Mouse (Mus musculus) forebrain, embryonic 13.5 days (tissue): ENCODE data around the gene Tmcc3. TPM values are rescaled to one million over a fixed set of nuclear protein-coding genes. Genes with fewer than 3 reads are reported as not detected.
"Not testable (repeated sequence)": the region's sequence is repeated elsewhere in the genome, so short reads cannot be mapped to it uniquely, and the experiment has no call there.

ENCODE experiments used
- ATAC-seq: fragments of 200-750 bp; cut with Nextera tagmentation; 2 replicates; pipeline ENCODE4 v1.8.0; 2017
- H3K27ac ChIP-seq: fragments of 300-500 bp; sonication (generic); 2 replicates; pipeline ENCODE4 v1.5.1; 2015; ENCODE audit warnings: inconsistent platforms, mild to moderate bottlenecking, moderate library complexity
- H3K27me3 ChIP-seq: fragments of 300-500 bp; sonication (generic); 2 replicates; pipeline ENCODE4 v1.6.1; 2015; ENCODE audit warnings: mild to moderate bottlenecking, inconsistent platforms
- H3K36me3 ChIP-seq: fragments of 300-500 bp; sonication (generic); 2 replicates; pipeline ENCODE4 v1.6.1; 2015; ENCODE audit warnings: mild to moderate bottlenecking, inconsistent platforms; ENCODE audit not compliant: poor library complexity, severe bottlenecking
- H3K4me1 ChIP-seq: fragments of 300-500 bp; sonication (generic); 2 replicates; pipeline ENCODE4 v1.6.1; 2015; ENCODE audit warnings: inconsistent platforms
- H3K4me2 ChIP-seq: fragments of 300-500 bp; sonication (generic); 2 replicates; pipeline ENCODE4 v1.6.1; 2015; ENCODE audit warnings: inconsistent platforms, mild to moderate bottlenecking, moderate library complexity
- H3K4me3 ChIP-seq: fragments of 300-500 bp; sonication (generic); 2 replicates; pipeline ENCODE4 v1.5.1; 2015; ENCODE audit warnings: mild to moderate bottlenecking, inconsistent platforms
- H3K9ac ChIP-seq: fragments of 300-500 bp; sonication (generic); 2 replicates; pipeline ENCODE4 v1.6.1; 2015; ENCODE audit warnings: mild to moderate bottlenecking, inconsistent platforms
- H3K9me3 ChIP-seq: fragments of 300-500 bp; sonication (generic); replicated peaks from 2 replicates; pipeline ENCODE4 v1.6.1; 2016; ENCODE audit warnings: inconsistent platforms
- WGBS: fragments of 180-500 bp; shearing (Covaris S2); methylation state at CpG from one replicate; pipeline ENCODE4 v1.1.7; 2015; 5-methylcytosine and 5-hydroxymethylcytosine counted together
- polyA plus RNA-seq: library from polyadenylated mRNA; unstranded; fragments of >200 nt; fragmentation: Nextera tagmentation; extraction: Ambion mirVana; gene quantifications from 2 replicates; pipeline ENCODE4 v1.2.1, GENCODE M21; 2015

Gene Tmcc3
- polyA plus RNA-seq, 1 experiment from 2014 or later = 3.7 TPM

DNA sequence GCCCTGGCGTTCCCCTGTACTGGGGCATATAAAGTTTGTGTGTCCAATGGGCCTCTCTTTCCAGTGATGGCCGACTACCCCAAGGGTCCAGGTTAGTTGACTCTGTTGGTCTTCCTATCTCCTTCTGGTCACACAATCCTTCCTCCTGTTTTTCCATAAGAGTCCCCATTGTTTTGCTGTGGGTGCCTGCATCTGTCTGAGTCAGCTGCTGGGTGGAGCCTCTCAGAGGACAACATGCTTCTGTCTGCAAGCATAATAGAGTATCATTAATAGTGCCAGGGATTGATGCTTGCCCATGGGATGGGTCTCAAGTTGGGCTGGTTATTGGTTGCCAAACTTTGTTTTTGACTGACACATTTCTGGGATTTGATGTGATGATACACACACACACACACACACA lies 288.1 kb downstream of the Tmcc3 start:
- not testable (repeated sequence) for H3K9ac ChIP-seq, H3K9me3 ChIP-seq, H3K4me3 ChIP-seq, H3K36me3 ChIP-seq, H3K4me2 ChIP-seq, H3K27ac ChIP-seq, ATAC-seq, H3K27me3 ChIP-seq, H3K4me1 ChIP-seq
- 77% methylated on average over 2 of the region's 2 CpGs for WGBS

DNA sequence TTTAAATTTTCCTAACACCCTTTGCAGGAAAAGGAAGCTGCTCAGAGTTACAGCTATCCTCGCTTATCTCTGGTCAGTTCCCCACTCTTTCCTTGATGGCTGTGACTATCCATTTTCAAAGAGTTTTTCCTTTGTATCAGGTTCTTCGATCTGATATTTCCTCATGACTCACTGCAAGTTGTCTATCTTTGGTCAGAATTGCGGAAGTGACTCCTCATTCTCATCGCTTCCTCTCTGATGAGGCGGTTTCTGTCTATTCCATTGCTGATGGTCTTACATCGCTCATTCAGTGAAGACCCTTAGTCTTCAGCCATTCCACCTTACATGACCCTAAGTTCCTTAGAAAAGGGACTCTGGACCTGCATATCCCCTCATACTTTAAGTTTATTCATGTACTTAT lies 289.3 kb downstream of the Tmcc3 start:
- ATAC-seq = no peak
- H3K27me3 ChIP-seq = no peaks in the 10 kb centered on the region
- H3K9me3 ChIP-seq = no peaks in the 10 kb centered on the region
- 92% methylated on average over 6 of the region's 6 CpGs for whole genome bisulfite sequencing
- H3K9ac ChIP-seq = no peak overlapping the region
- no peaks in the 10 kb centered on the region for H3K4me1 ChIP-seq
- H3K4me3 ChIP-seq = no peak overlapping the region
- no peaks in the 10 kb centered on the region for H3K36me3 ChIP-seq
- H3K27ac ChIP-seq = no peak overlapping the region
- no peak overlapping the region for H3K4me2 ChIP-seq

DNA sequence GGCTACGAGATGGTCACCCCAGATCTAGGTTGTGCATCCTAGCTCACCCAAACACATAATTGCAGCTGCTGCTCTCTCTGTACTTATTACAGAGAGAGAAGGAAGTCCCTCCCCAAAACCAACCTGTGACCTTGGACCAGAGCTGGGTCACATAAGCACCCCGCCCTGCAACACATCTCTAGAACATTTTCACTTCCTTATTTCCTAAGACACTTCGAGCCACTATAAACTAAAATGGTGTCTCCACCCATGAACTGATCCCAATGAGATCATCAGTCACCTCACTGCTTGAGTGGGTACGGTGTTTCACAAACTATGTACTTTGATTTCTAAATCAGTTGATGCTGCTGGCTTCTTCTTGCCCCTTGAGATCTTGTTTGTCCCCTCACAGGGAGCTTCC lies 293.7 kb downstream of the Tmcc3 start:
- WGBS = 93% methylated on average over 4 of the region's 4 CpGs
- H3K4me2 ChIP-seq = no peak overlapping the region
- ATAC-seq = no peak
- no peaks in the 10 kb centered on the region for H3K27me3 ChIP-seq
- H3K9ac ChIP-seq = no peak overlapping the region
- no peaks in the 10 kb centered on the region for H3K36me3 ChIP-seq
- H3K4me3 ChIP-seq = no peak overlapping the region
- no peaks in the 10 kb centered on the region for H3K9me3 ChIP-seq
- no peak overlapping the region for H3K27ac ChIP-seq
- no peaks in the 10 kb centered on the region for H3K4me1 ChIP-seq

DNA sequence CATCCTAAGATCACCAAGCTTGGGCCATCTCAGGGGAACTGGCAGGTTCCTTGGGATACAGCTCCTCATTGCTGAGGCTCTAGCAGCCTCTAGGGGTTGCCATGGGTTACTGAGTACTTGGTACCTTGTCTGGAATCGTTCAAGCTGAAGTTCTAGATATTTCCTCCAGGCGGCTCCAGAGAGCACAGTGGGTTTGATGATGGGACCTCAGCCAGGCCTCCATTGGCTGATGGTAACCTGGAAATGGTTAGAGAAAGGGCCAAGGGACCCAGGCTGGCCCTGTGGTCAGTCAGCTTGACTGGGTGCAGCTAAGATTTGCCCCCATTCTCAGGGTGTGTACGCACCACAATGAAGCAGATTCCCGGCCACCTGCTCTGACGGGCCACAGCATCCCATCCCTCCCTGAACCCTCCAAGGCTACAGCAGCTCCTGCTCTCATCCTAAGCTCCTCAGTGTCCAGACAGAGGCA lies 297.6 kb downstream of the Tmcc3 start:
- no peak overlapping the region for H3K4me2 ChIP-seq
- 55% methylated on average over 5 of the region's 5 CpGs for WGBS
- H3K27ac ChIP-seq = no peak overlapping the region
- no peaks in the 10 kb centered on the region for H3K9me3 ChIP-seq
- peak; percentile 82 for ATAC-seq
- H3K27me3 ChIP-seq = no peaks in the 10 kb centered on the region
- no peak overlapping the region for H3K4me3 ChIP-seq
- H3K36me3 ChIP-seq = no peaks in the 10 kb centered on the region
- no peaks in the 10 kb centered on the region for H3K4me1 ChIP-seq
- no peak overlapping the region for H3K9ac ChIP-seq

DNA sequence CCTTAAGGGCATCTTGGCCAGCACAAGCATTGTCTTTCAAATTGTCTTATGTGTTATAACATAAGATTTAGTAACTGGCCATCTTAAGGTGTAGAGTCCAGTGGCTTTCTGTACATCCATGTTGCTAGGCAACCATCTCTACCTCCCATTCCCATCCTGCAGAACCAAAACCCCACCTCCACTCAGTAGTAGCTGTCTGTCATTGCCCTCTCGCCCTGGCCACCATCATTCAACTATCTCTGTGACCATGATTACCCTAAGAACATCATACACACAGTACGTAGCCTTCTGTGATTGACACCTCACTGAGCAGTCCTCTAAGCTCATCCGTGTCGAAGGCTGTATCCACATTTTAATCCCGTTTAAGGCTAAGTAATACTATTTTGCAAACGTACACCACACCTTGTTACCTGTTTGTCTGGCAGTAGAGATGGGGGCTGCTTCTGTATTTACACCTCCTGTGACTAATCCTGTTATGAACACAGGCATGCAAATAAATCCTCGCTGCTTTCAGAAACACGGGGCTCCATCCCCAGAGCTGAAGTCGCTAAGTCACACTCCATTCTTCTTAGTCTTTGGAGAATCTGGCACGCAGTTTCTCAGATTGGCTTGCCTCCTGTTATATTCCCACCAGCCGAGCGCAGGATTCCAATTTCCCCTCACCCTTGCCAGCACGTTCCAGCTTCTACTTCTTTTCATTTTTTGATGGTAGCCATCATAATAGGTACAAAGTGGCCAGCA lies 299.6 kb downstream of the Tmcc3 start:
- Histone ChIP-seq H3K4me3 (no peak overlapping the region), H3K9ac (no peak overlapping the region), H3K36me3 (no peaks in the 10 kb centered on the region), H3K9me3 (no peaks in the 10 kb centered on the region), H3K27ac (peak overlapping the region; percentile 54), H3K4me1 (no peaks in the 10 kb centered on the region), H3K4me2 (no peak overlapping the region), H3K27me3 (no peaks in the 10 kb centered on the region)
- ATAC-seq = no peak
- 66% methylated on average over 13 of the region's 13 CpGs for WGBS

DNA sequence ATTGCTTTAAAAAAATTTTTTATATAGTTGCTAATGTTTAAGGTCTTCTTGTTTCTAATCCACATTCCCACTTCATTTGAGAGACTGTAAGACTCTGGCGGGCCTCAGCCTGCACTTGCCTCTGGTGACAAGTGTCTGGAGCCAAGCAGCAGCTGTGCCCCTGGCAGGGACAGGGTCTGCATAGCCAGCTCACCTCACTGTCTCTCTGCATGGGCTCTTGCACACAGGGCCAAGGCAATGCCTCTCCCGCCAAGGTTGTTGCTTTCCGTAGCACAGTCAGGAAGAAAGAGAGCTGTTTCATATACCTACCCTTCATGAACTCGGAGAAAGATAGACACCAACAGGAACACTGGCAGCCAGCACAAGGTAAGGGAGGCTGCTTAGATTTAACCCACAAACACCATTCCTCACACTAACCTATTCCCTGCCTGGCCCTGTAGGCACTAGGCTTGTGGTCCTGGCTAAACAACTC lies 300.3 kb downstream of the Tmcc3 start:
- peak overlapping the region; percentile 54; the same call in 1 of the 2 replicates for H3K27ac ChIP-seq
- H3K9me3 ChIP-seq = no peaks in the 10 kb centered on the region
- WGBS = 75% methylated on average over 4 of the region's 4 CpGs
- no peak for ATAC-seq
- no peak overlapping the region for H3K9ac ChIP-seq
- no peak overlapping the region for H3K4me2 ChIP-seq
- H3K27me3 ChIP-seq = no peaks in the 10 kb centered on the region
- H3K36me3 ChIP-seq = no peaks in the 10 kb centered on the region
- no peak overlapping the region for H3K4me3 ChIP-seq
- no peaks in the 10 kb centered on the region for H3K4me1 ChIP-seq

DNA sequence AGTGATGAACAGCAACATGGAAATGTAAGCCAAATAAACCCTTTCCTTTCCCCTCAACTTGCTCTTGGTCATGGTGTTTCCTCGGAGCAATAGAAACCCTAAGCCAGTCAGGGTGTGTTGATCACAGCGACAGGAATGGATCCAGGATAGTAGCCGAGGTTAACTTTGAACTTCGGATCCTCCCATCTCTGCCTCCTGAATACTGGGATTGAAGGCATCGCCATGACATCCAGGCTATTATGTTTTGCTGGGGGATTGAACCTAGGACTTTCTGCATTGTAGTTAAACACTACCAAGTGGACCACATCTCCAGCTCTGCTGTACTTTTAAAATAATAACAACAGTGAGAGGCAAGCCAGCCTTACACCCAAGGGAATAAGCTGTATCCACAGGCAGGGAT lies 307.8 kb downstream of the Tmcc3 start:
- Histone ChIP-seq H3K9ac (no peak overlapping the region), H3K36me3 (no peaks in the 10 kb centered on the region), H3K4me2 (no peak overlapping the region), H3K27ac (no peak overlapping the region), H3K27me3 (no peaks in the 10 kb centered on the region), H3K4me1 (peaks cover 37% of the 10 kb centered on the region), H3K4me3 (no peak overlapping the region), H3K9me3 (no peaks in the 10 kb centered on the region)
- no peak for ATAC-seq
- 96% methylated on average over 5 of the region's 5 CpGs for WGBS

DNA sequence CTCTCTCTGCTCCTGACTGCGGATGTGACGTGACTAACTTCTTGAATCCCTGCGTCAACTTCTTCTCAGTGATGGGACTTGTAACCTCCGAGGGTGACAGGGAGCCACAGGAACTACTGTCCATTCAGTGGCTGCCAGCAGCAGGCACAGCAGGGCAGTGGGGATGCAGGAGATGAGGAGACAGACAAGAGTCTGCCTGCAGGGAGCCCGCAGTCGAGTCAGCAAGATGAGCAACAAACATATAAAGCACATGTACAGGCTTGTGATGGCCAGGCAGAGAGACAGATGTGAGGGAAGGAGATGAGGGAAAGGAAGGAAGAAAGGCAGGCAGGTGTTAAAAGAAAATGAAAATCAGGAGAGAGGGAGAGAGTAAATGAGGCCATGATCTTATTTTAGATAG lies 308.8 kb downstream of the Tmcc3 start:
- Histone ChIP-seq H3K27me3 (no peaks in the 10 kb centered on the region), H3K4me2 (no peak overlapping the region), H3K9ac (no peak overlapping the region), H3K4me1 (peaks cover 37% of the 10 kb centered on the region), H3K27ac (no peak overlapping the region; the same call in 1 of the 2 replicates), H3K4me3 (no peak overlapping the region), H3K9me3 (no peaks in the 10 kb centered on the region), H3K36me3 (no peaks in the 10 kb centered on the region)
- no peak for ATAC-seq
- 66% methylated on average over 6 of the region's 6 CpGs for WGBS

DNA sequence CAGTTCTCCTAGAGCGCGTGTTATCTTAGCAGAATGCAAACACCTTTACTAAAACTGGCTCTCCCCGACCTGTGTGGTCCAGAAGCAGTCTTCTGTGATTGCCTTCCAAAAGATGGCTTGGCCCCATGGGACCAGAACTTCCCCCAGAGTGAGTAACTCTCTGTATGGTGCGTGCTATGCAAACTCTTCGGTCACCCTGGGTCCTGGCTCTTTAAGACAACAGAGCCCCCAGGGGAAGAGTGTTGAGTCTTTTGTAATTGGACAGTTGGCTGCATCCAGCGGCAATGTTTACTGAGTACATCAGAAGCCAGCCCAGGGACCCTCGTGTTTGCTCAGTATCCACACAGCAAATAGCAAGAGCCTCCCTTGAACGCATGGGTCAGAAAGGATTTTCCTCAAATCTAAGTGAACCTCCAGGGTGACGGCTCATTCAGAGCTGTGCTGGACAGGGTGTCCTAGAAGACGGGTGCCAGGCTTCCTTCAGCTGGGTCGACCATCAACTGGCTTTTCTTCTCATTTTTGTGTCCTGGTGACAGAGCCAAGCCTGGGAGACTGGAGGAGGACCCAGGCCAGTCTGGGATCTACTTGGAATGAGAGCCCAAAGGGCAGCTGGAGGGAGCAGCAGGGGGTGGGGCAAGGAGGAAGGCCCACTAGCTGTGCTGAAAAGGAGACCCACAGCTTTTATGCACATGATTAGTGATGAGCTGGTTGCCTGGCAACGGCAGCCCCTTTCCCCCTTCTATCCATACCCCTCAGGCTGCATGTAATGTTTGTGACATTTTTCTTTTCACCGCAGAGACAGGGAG lies 309.9 kb downstream of the Tmcc3 start:
- H3K4me3 ChIP-seq = no peak overlapping the region
- H3K9ac ChIP-seq = no peak overlapping the region

DNA sequence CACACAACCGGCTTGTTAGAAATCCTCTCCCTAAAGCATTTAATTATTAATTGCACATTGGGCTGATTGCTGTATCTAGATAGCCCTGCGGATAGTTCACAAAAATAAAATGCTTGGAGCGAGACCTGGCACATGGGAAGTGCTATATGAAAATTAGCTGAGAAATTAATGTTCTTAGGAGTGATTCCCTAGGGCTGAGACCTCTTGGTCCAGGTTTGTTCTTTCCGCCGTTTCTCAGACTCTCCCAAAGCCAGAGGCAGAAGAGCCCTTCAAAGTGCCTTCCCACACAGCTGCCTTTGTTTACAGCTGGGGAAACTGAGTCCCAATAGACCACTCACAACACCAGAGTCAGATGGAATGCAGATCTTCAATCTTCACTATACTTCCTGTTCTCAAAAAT lies 310.5 kb downstream of the Tmcc3 start:
- Histone ChIP-seq H3K27me3 (no peaks in the 10 kb centered on the region), H3K4me2 (peak overlapping the region; percentile 45), H3K4me3 (no peak overlapping the region), H3K4me1 (peaks cover 37% of the 10 kb centered on the region), H3K9me3 (no peaks in the 10 kb centered on the region), H3K36me3 (no peaks in the 10 kb centered on the region), H3K9ac (no peak overlapping the region), H3K27ac (peak overlapping the region; percentile 76)
- no peak for ATAC-seq
- 14% methylated on average over 5 of the region's 5 CpGs for WGBS

More for the DNA sequence above, 309.9 kb downstream of the Tmcc3 start:
- peak overlapping the region; percentile 45 for H3K4me2 ChIP-seq
- H3K36me3 ChIP-seq = no peaks in the 10 kb centered on the region
- H3K4me1 ChIP-seq = peaks cover 37% of the 10 kb centered on the region
- no peaks in the 10 kb centered on the region for H3K9me3 ChIP-seq
- peak; percentile 86 for ATAC-seq
- H3K27ac ChIP-seq = peak overlapping the region; percentile 76
- H3K27me3 ChIP-seq = no peaks in the 10 kb centered on the region
- 9% methylated on average over 13 of the region's 13 CpGs for WGBS

DNA sequence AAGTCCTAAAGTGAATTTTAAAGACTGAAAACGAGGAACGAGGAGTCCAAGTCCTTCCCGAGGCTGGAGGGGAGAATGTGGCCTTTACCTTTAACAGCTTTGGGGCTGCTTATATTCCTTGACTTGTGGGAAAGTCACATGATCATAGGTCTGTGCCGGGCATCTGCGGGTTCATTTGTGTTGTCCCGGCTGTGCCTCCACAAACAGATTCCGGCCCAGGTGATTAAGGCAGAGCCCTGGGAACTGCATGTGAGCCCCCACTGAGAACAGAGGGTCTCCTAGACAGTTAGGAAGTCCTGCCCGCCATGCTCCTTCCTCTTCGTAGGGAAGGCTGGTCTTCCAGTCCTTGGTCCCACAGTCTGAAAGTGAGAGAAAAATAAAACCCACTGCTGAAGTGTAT lies 311.1 kb downstream of the Tmcc3 start:
- Histone ChIP-seq H3K4me2 (peak overlapping the region; percentile 10; the same call in 1 of the 2 replicates), H3K4me3 (no peak overlapping the region), H3K27ac (peak overlapping the region; percentile 76), H3K9me3 (no peaks in the 10 kb centered on the region), H3K4me1 (peaks cover 33% of the 10 kb centered on the region), H3K9ac (no peak overlapping the region), H3K36me3 (no peaks in the 10 kb centered on the region), H3K27me3 (no peaks in the 10 kb centered on the region)
- no peak for ATAC-seq
- 47% methylated on average over 9 of the region's 9 CpGs for WGBS

DNA sequence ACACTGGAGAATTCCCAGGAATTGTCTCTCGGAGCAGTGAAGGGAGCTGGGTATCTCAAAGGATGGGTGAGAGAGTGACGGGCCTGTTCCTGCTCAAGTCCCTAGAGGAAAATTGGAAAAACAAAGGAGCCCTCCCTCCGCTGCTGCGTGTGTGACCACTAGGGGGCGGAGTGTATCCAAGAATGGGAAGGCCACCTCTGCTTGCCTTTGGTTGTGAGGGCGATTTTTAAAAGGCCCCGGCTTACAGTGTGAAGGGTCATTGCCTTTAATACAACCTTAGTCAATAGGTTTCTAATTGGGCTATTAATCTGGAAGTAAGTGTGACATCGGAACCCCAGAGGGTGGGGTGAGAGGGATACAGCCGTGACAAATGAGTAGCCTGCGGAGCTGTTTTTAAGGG lies 311.9 kb downstream of the Tmcc3 start:
- Histone ChIP-seq H3K36me3 (no peaks in the 10 kb centered on the region), H3K4me3 (no peak overlapping the region), H3K9me3 (no peaks in the 10 kb centered on the region), H3K27me3 (no peaks in the 10 kb centered on the region), H3K4me1 (peaks cover 31% of the 10 kb centered on the region), H3K4me2 (no peak overlapping the region), H3K27ac (peak overlapping the region; percentile 76), H3K9ac (no peak overlapping the region)
- WGBS = 3% methylated on average over 10 of the region's 10 CpGs
- peak; percentile 68 for ATAC-seq
